Mouse (Mus musculus) liver, embryonic 16.5 days (tissue): ENCODE data around the gene Rai14. TPM values are rescaled to one million over a fixed set of nuclear protein-coding genes. Genes with fewer than 3 reads are reported as not detected.

Experiments
- ATAC-seq: fragments of 200-750 bp; cut with Nextera tagmentation; 2 replicates; pipeline ENCODE4 v1.8.0; 2017; ENCODE audit warnings: low read depth, mild to moderate bottlenecking, moderate number of reproducible peaks, moderate library complexity
- H3K27ac ChIP-seq: fragments of 300-500 bp; sonication (generic); 2 replicates; pipeline ENCODE4 v1.5.1; 2014; ENCODE audit warnings: mild to moderate bottlenecking, low read length
- H3K27me3 ChIP-seq: fragments of 300-500 bp; sonication (generic); 2 replicates; pipeline ENCODE4 v1.6.1; 2014; ENCODE audit warnings: low read depth, low read length, mixed read lengths; ENCODE audit not compliant: control insufficient read depth, insufficient read depth
- H3K36me3 ChIP-seq: fragments of 300-500 bp; sonication (generic); 2 replicates; pipeline ENCODE4 v1.6.1; 2014; ENCODE audit warnings: mild to moderate bottlenecking; ENCODE audit not compliant: control insufficient read depth, insufficient read depth
- H3K4me1 ChIP-seq: fragments of 300-500 bp; sonication (generic); 2 replicates; pipeline ENCODE4 v1.6.1; 2014; ENCODE audit warnings: low read depth, low read length, mixed read lengths; ENCODE audit not compliant: control insufficient read depth
- H3K4me2 ChIP-seq: fragments of 300-500 bp; sonication (generic); 2 replicates; pipeline ENCODE4 v1.6.1; 2014; ENCODE audit warnings: low read depth, low read length, mixed read lengths
- H3K4me3 ChIP-seq: fragments of 300-500 bp; sonication (generic); 2 replicates; pipeline ENCODE4 v1.5.1; 2014; ENCODE audit warnings: low read depth, mild to moderate bottlenecking, low read length
- H3K9ac ChIP-seq: fragments of 300-500 bp; sonication (generic); 2 replicates; pipeline ENCODE4 v1.6.1; 2014; ENCODE audit warnings: low read depth, low read length
- H3K9me3 ChIP-seq: fragments of 300-500 bp; sonication (generic); replicated peaks from 2 replicates; pipeline ENCODE4 v1.6.1; 2016; ENCODE audit warnings: low read length; ENCODE audit not compliant: control insufficient read depth
- WGBS: fragments of 180-500 bp; shearing (Covaris S2); extraction: QIAGEN DNeasy Blood & Tissue Kit; methylation state at CpG from one replicate; pipeline ENCODE4 v1.1.7; 2014; ENCODE audit not compliant: insufficient replicate concordance; 5-methylcytosine and 5-hydroxymethylcytosine counted together
- polyA plus RNA-seq: library from polyadenylated mRNA; unstranded; fragments of >200 nt; fragmentation: Nextera tagmentation; extraction: Ambion mirVana; gene quantifications from 2 replicates; pipeline ENCODE4 v1.2.1, GENCODE M21; 2015

The Rai14 gene
- polyA plus RNA-seq, 1 experiment from 2014 or later = 6.2 TPM

DNA sequence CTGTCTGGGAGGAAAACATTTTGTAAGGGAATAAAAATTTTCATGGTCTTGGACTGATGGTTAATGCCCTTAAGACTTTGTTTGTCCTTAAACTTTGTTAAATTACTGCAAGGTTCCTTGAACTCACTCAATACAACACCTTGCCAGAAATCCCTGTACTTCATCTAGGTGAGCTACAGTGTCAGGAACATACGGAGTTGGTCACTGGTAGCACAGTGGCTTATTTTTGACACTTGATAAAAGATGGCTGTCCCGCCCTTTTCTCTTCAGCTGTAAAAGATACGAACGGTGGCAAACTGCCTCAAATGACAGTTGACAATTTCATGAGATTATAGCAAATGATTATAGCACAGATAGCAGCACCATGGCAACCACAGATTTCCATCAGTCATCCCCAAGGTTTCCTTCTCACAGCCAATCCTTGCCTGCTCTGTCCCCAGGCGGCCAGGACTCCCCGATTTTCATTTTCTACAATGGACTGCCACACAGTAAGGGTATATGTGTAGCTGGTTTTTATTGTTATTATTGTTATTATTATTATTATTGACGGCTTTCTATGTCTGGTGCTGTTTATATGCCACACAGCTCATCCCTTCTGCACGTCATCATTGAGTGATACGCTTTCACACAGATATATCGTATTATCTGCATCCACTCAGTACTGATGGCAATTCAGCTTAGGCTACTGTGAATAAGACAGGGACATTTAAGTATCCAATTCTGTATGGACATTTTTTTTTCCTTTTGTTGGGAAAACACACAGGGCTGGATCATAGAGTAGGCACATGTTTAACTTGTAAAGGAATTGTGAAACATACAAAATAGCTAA is 129.9 kb downstream of the Rai14 start:
- Histone ChIP-seq H3K9me3 (no peaks in the 10 kb centered on the region), H3K27me3 (no peaks in the 10 kb centered on the region), H3K4me1 (no peaks in the 10 kb centered on the region), H3K27ac (no peak overlapping the region), H3K4me2 (no peak overlapping the region), H3K4me3 (no peak overlapping the region), H3K36me3 (no peaks in the 10 kb centered on the region), H3K9ac (no peak overlapping the region)
- 56% methylated on average over 10 of the region's 10 CpGs for WGBS
- no peak for ATAC-seq

DNA sequence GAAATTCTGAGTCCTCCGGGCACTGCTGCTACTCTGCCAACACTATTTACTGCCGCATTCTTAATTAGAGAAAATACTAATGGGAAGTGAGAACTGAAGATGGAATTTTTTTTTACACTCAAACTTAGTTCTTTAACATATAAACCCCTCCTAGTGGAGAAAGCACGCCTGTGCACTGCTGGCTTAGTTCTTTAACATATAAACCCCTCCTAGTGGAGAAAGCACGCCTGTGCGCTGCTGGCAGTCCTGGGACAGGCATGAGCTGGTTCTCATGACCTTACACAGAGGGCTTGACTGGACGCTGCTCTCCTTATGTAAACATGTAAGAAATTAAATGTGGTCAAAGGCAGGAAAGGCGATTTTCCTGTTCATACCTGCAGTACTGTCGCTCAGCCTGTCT is 131.0 kb downstream of the Rai14 start:
- no peaks in the 10 kb centered on the region for H3K4me1 ChIP-seq
- peak; percentile 74 for ATAC-seq
- WGBS = 38% methylated on average over 8 of the region's 8 CpGs
- H3K9me3 ChIP-seq = no peaks in the 10 kb centered on the region
- no peak overlapping the region for H3K27ac ChIP-seq
- no peak overlapping the region for H3K4me3 ChIP-seq
- no peaks in the 10 kb centered on the region for H3K36me3 ChIP-seq
- no peaks in the 10 kb centered on the region for H3K27me3 ChIP-seq
- no peak overlapping the region for H3K4me2 ChIP-seq
- H3K9ac ChIP-seq = no peak overlapping the region

DNA sequence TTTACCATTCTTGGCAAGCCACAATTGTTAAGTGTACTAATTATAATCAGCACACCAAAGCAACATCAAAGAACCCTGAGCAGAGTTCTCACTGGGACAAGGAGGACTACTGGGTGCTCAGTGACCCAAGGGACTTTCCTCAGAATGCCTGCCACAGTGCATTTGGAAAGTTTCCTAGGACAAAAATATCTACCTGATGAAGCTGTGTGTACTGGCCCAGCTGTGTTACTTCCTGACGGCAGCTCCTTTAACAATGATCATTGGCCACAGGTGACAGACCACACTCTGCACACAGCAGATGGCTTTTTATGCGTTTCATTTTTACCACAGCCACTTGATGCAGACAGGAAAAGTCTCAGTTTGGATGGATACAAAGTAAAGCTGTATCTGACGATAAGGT is 135.3 kb downstream of the Rai14 start:
- no peak for ATAC-seq
- H3K9ac ChIP-seq = no peak overlapping the region
- WGBS = 73% methylated on average over 3 of the region's 3 CpGs

DNA sequence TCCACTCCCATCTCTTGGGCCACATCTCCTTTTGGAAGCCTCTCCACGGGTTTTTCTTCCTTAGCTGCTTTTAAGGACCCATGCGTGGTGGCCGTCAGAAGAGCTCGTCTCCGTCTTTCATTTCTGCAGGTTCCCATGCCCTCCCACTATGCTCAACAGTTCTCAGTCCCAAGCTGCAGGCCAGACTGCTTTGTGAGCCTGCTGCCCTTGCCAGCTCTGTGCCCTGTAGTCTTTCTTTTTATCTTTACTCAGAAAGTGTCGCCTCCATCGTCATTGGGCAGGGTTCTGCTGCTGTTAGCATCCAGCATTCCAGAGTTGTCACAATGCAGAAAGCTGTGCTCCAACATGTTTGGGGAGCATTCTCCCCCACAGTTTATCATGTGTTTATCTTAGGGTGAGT is 147.9 kb downstream of the Rai14 start:
- no peak overlapping the region for H3K4me3 ChIP-seq
- no peaks in the 10 kb centered on the region for H3K27me3 ChIP-seq
- H3K27ac ChIP-seq = no peak overlapping the region
- H3K36me3 ChIP-seq = peaks cover 6% of the 10 kb centered on the region
- no peak overlapping the region for H3K9ac ChIP-seq
- no peaks in the 10 kb centered on the region for H3K4me1 ChIP-seq
- H3K4me2 ChIP-seq = no peak overlapping the region
- no peak for ATAC-seq
- no peaks in the 10 kb centered on the region for H3K9me3 ChIP-seq
- WGBS = 76% methylated on average over 7 of the region's 7 CpGs

More for the DNA sequence above, 135.3 kb downstream of the Rai14 start:
- Histone ChIP-seq H3K4me2 (no peak overlapping the region), H3K4me3 (no peak overlapping the region), H3K4me1 (no peaks in the 10 kb centered on the region), H3K27ac (no peak overlapping the region), H3K36me3 (no peaks in the 10 kb centered on the region), H3K9me3 (no peaks in the 10 kb centered on the region), H3K27me3 (no peaks in the 10 kb centered on the region)

DNA sequence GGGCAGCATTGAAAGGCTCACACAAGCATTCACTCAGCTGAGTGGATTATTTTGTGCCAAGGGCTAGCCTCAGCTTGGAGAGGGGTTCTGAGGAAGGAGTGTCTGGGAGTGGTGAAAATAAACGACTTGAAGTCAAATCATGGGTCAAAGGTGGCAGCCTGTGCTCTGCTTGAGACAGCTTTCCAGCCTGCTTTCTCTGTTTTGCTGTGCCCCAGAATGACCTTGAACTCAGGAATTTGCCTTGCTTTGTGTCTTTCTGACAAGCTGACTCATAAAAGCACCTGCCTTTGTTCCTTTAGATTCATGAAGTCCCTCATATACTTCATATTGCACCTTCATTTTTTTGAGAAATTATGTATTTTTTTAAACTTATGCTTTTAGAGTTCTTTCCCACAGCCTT is 150.2 kb downstream of the Rai14 start:
- 38% methylated on average over 1 of the region's 1 CpGs for WGBS
- Histone ChIP-seq H3K27me3 (no peaks in the 10 kb centered on the region), H3K4me3 (no peak overlapping the region), H3K36me3 (peaks cover 6% of the 10 kb centered on the region), H3K4me2 (no peak overlapping the region), H3K4me1 (no peaks in the 10 kb centered on the region), H3K9me3 (no peaks in the 10 kb centered on the region), H3K27ac (no peak overlapping the region), H3K9ac (no peak overlapping the region)
- ATAC-seq = no peak

DNA sequence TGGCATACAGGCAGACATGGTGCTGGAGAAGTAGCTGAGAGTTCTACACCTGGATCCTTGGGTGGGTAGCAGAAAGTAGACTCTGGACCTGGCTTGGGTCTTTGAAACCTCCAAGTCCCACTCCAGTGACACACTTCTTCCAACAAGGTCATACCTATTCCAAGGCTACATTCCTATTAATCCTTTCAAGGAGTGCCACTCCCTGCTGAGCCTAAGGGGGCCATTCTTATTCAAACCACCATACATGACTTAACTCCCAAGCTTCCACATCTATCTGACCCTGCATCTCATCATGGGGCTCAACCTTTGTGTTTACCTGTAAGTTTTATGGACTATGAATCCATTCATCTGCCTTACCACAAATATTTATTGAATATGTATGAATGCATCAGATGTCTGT is 152.1 kb downstream of the Rai14 start:
- ATAC-seq = no peak

DNA sequence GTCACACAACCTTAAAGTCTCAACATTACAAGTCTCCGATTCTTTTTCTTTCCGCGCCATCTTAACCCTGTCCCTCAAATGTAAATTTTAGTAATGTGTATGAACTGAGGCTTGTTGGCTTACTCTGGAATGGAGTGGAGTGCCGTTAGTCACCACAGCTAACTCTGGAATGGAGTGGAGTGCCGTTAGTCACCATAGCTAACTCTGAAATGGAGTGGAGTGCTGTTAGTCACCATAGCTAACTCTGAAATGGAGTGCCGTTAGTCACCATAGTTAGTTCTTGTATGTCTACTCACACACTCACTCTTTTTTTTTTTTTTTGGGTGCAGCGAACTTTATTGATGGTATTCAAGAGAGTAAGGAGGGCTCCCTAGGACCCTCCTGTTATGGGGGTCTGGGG is 154.4 kb downstream of the Rai14 start:
- no peak overlapping the region for H3K27ac ChIP-seq
- WGBS = 80% methylated on average over 7 of the region's 7 CpGs
- H3K9ac ChIP-seq = no peak overlapping the region
- H3K9me3 ChIP-seq = no peaks in the 10 kb centered on the region
- no peak for ATAC-seq
- H3K4me3 ChIP-seq = no peak overlapping the region
- H3K27me3 ChIP-seq = no peaks in the 10 kb centered on the region
- no peak overlapping the region for H3K4me2 ChIP-seq
- H3K36me3 ChIP-seq = no peaks in the 10 kb centered on the region
- H3K4me1 ChIP-seq = no peaks in the 10 kb centered on the region

More for the DNA sequence above, 152.1 kb downstream of the Rai14 start:
- H3K9me3 ChIP-seq = no peaks in the 10 kb centered on the region
- no peak overlapping the region for H3K9ac ChIP-seq
- no peak overlapping the region for H3K4me3 ChIP-seq
- H3K27ac ChIP-seq = no peak overlapping the region
- no peak overlapping the region for H3K4me2 ChIP-seq
- H3K4me1 ChIP-seq = no peaks in the 10 kb centered on the region
- no peaks in the 10 kb centered on the region for H3K27me3 ChIP-seq
- no peaks in the 10 kb centered on the region; the same call in 1 of the 2 replicates for H3K36me3 ChIP-seq

DNA sequence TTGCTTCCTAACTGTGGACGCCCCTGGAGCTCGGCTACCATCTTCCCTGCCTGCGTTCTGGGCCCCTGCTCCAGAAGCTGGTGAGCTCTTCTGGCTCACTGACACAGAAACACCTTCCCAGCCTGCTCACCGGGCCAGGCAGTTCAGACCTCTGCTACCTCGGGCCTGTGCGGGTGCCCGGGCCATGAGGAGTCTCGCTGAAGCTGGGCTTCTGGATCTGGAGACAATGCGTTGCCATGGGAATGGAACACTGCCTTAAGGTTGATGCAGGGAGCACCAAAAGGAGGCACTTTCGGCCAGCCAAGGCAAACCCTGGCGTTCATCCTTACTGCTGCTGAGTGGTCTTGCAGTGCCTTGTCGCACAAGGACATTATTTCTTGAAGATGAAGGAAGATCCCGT is 156.0 kb downstream of the Rai14 start, which contains the start of gene Ttc23l:
Ttc23l (minus strand) TSS at position 204 of the 400 bp plus-strand sequence.
- H3K4me2 ChIP-seq = no peak within 1 kb of the TSS
- no peaks in the 10 kb centered on the region for H3K4me1 ChIP-seq
- H3K27ac ChIP-seq = no peak within 1 kb of the TSS
- H3K4me3 ChIP-seq = no peak within 1 kb of the TSS
- WGBS = 73% methylated on average over 13 of the region's 13 CpGs
- H3K36me3 ChIP-seq = no peaks in the 10 kb centered on the region
- no peaks in the 10 kb centered on the region for H3K27me3 ChIP-seq
- no peak for ATAC-seq
- H3K9me3 ChIP-seq = no peaks in the 10 kb centered on the region
- H3K9ac ChIP-seq = no peak within 1 kb of the TSS

DNA sequence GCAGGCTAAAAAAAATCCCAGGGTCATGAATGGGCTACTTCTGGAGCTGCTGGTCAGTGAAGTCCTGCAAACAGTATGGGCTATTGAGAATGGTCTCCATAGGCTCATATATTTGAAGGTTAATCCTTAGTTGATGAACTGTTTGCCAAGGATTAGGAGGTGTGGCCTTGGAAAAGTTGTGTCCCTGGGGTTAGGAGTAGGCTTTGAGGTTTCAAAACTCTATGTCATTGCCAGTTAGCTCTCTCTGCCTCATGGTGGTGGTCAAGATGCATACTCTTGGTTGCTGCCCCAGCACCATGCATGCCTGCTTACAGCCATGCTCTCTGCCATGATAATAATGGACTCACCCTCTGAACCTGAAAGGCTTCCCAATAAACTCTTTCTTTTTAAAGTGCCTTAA is 160.1 kb downstream of the Rai14 start:
- Histone ChIP-seq H3K4me3 (no peak overlapping the region), H3K9ac (no peak overlapping the region), H3K36me3 (no peaks in the 10 kb centered on the region), H3K27me3 (no peaks in the 10 kb centered on the region), H3K4me2 (no peak overlapping the region), H3K9me3 (no peaks in the 10 kb centered on the region), H3K4me1 (no peaks in the 10 kb centered on the region), H3K27ac (no peak overlapping the region)
- no peak for ATAC-seq
